Mouse (Mus musculus): ENCODE data around the gene Parn.

DNA sequence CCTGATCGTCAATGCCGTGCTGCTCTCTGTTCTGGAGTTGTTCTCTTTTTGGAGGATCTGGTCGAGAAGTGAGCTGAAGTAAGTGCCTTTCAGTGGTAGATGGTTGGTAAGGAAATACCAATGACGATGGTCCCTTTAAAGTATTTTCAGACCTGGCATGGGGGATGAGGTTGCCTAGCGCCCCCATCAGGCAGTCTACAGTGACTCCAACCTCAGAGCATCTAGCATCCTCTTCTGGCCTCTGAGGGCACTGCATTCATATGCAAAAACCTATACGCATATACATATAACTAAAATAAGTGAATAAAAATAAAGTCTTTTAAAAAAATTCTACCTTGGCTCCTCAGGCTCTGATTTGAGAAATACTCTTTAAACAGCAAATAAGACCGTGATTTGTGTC is 31.0 kb upstream of the Parn start:
- TF ChIP-seq GATA1 (IDR thresholded peaks at IDR 0.05; ENCODE audit: low read length) (no peak), TAL1 (IDR thresholded peaks at IDR 0.05; ENCODE audit: low read length) (no peak)
